Mouse (Mus musculus) spleen, adult 2 months (tissue): ENCODE measurements around the gene Shank2. TPM values are rescaled to one million over a fixed set of nuclear protein-coding genes. Genes with fewer than 3 reads are reported as not detected.

Experiments
- DNase-seq, 2 experiments: peaks; one replicate each; pipeline versions ENCODE4 v3.0.0 to v3.0.0-alpha.2; 2012 to 2021; ENCODE audit warnings: low spot score in 2 of 2, low read depth in 1 of 2
- H3K27ac ChIP-seq: fragments of 200-500 bp; 2 replicates; pipeline ENCODE4 v1.5.1; 2012; ENCODE audit warnings: low read length, inconsistent platforms; ENCODE audit not compliant: insufficient read depth
- H3K27me3 ChIP-seq: fragments of 200-500 bp; 2 replicates; pipeline ENCODE4 v1.6.1; 2012; ENCODE audit warnings: mild to moderate bottlenecking, moderate library complexity, low read length, inconsistent platforms; ENCODE audit not compliant: control insufficient read depth, insufficient read depth
- H3K36me3 ChIP-seq: fragments of 200-500 bp; 2 replicates; pipeline ENCODE4 v1.6.1; 2012; ENCODE audit warnings: mild to moderate bottlenecking, low read length, inconsistent platforms; ENCODE audit not compliant: control insufficient read depth, insufficient read depth
- H3K4me1 ChIP-seq: fragments of 200-500 bp; 2 replicates; pipeline ENCODE4 v1.6.1; 2011; ENCODE audit warnings: inconsistent platforms; ENCODE audit not compliant: control insufficient read depth, insufficient read depth, insufficient read length
- H3K4me3 ChIP-seq: fragments of 200-500 bp; 2 replicates; pipeline ENCODE4 v1.5.1; 2011; ENCODE audit warnings: mild to moderate bottlenecking, inconsistent platforms; ENCODE audit not compliant: insufficient read depth, insufficient read length; ENCODE audit errors: extremely low read depth
- CTCF ChIP-seq: fragments of 200-500 bp; IDR thresholded peaks from 2 replicates; pipeline ENCODE4 v1.5.1; 2011; ENCODE audit warnings: mild to moderate bottlenecking, inconsistent platforms; ENCODE audit not compliant: insufficient read depth, insufficient read length, insufficient replicate concordance; ENCODE audit errors: extremely low read depth
- POLR2A ChIP-seq: fragments of 200-500 bp; IDR thresholded peaks from 2 replicates; pipeline ENCODE4 v1.6.1; 2011; ENCODE audit warnings: low read depth, low read length, inconsistent platforms
- WGBS: fragments of 180-500 bp; shearing (Covaris S2); methylation state at CpG from one replicate; pipeline ENCODE4 v1.1.7; 2018; 5-methylcytosine and 5-hydroxymethylcytosine counted together
- polyA plus RNA-seq: library from polyadenylated mRNA; depleted of rRNA; stranded (reverse); fragments of >200 nt; gene quantifications from 2 replicates; pipeline ENCODE4 v1.2.3, GENCODE M21; 2012

The Shank2 gene
- polyA plus RNA-seq, 1 experiment: 0.13 TPM

DNA sequence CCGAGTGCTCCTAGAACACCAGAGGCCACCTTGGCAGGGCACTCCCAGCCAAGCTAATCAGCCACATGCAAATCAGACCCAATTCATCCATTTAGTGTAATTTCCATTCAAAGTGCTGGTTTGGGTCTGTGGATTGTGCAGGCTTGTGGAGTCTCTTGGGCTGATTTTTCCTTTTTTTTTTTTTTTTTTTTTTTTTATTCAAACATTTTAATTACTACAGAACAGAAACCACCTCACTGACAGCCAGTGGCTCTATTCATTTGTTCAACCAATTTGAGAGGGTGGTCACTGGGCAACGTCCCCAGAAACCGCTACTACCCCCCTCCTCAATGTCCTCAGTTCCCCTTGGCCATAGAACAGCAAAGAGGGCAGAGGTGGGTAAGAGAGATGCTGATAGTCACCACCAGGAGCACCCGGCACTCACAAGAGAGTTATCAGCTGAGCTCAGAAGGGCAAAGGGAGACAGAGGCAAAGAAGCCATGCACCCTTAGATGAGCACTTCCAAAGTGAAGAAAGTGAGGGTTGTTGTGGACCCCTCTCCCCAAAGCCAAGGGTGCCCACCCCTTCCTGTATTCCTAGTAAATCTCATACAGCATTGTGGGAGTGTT, 239.1 kb downstream of the Shank2 start:
- H3K27me3 ChIP-seq: no peaks in the 10 kb centered on the region
- 60% methylated on average over 4 of the region's 4 CpGs for whole genome bisulfite sequencing
- no peak overlapping the region for H3K27ac ChIP-seq
- no peaks in the 10 kb centered on the region for H3K36me3 ChIP-seq
- TF ChIP-seq POLR2A: no peak
- TF ChIP-seq CTCF: no peak
- no peak for DNase-seq
- no peak overlapping the region for H3K4me3 ChIP-seq
- peaks cover 4% of the 10 kb centered on the region; the same call in 1 of the 2 replicates for H3K4me1 ChIP-seq

DNA sequence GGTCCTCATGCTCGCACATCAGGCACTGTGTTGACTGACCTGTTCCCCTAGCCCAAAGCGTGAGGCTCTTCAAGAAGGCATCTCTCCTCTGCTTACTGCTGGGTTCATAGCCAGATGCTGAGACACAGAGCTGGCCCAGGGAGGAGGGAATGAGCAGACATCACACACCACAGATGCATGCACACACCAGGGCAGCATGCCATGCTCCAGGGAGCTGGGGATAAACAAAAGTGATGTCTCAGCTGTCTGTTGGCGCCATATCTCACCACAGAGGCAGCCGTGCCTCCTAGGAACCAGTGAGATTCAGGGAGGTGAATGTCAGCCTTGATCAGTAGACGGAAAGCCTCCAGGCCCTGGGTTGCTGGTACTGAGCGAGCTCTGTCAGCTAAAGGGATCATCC, 242.5 kb downstream of the Shank2 start:
- Histone ChIP-seq H3K27ac (no peak overlapping the region), H3K4me1 (peaks cover 4% of the 10 kb centered on the region; the same call in 1 of the 2 replicates), H3K27me3 (no peaks in the 10 kb centered on the region), H3K4me3 (no peak overlapping the region), H3K36me3 (no peaks in the 10 kb centered on the region)
- TF ChIP-seq CTCF (no peak), POLR2A (no peak)
- 76% methylated on average over 6 of the region's 6 CpGs for WGBS
- DNase-seq: no peak

- no peaks in the 10 kb centered on the region for H3K27me3 ChIP-seq
- H3K27ac ChIP-seq: no peak overlapping the region
- no peaks in the 10 kb centered on the region for H3K36me3 ChIP-seq
- 80% methylated on average over 3 of the region's 3 CpGs for WGBS
- TF ChIP-seq POLR2A (no peak), CTCF (no peak)
- DNase-seq: no peak
- H3K4me3 ChIP-seq: no peak overlapping the region
- no peaks in the 10 kb centered on the region for H3K4me1 ChIP-seq
Measured at GRCm38 (mm10) chr7:144246271-144246670, 244.5 kb downstream of the Shank2 start.

GRCm38 (mm10) chr7:144248686-144249422, 247.1 kb downstream of the Shank2 start:
- DNase-seq: no peak
- Histone ChIP-seq H3K27me3 (no peaks in the 10 kb centered on the region), H3K4me3 (no peak overlapping the region), H3K4me1 (no peaks in the 10 kb centered on the region), H3K36me3 (no peaks in the 10 kb centered on the region), H3K27ac (no peak overlapping the region)
- TF ChIP-seq POLR2A (no peak), CTCF (no peak)
- WGBS: 35% methylated on average over 2 of the region's 2 CpGs

DNA sequence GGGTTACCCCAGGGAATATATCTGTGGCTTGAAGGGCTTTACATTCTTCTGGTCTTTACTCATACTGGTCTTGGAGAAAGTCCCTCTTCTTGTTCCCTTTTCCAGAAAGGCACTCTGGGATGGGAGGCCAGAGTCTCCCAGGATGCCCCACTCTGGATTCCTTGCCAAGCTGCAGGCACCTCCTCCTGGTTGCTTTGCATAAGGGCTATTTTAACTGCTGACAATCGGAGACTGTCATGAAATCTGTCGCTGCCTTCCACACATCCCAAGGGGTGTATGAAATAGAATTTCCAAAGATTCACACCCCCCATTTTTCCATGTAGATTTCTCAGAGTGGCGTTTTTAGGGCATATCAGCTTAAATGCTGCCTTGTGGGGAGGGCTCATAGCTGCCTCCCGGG, 249.1 kb downstream of the Shank2 start:
- Histone ChIP-seq H3K27ac (no peak overlapping the region), H3K27me3 (no peaks in the 10 kb centered on the region), H3K4me1 (no peaks in the 10 kb centered on the region), H3K4me3 (no peak overlapping the region), H3K36me3 (no peaks in the 10 kb centered on the region)
- TF ChIP-seq CTCF: no peak
- no peak for TF ChIP-seq POLR2A
- no peak for DNase-seq
- 73% methylated on average over 4 of the region's 4 CpGs for WGBS

- H3K4me1 ChIP-seq: no peaks in the 10 kb centered on the region
- H3K27me3 ChIP-seq: no peaks in the 10 kb centered on the region
- no peak overlapping the region for H3K27ac ChIP-seq
- DNase-seq: no peak
- WGBS: 49% methylated on average over 6 of the region's 6 CpGs
- H3K36me3 ChIP-seq: no peaks in the 10 kb centered on the region
- H3K4me3 ChIP-seq: no peak overlapping the region
- no peak for TF ChIP-seq CTCF
- no peak for TF ChIP-seq POLR2A
Measured at GRCm38 (mm10) chr7:144251250-144251649, 249.5 kb downstream of the Shank2 start.
